Mouse (Mus musculus) CH12.LX (cell line): Measurements from ENCODE around the gene Snx3.

Experiments
- CTCF ChIP-seq, 2 experiments: IDR thresholded peaks in 1 of 2; conservative IDR thresholded peaks in 1 of 2; 2 replicates each; pipeline ENCODE4 v1.5.1; 2011 to 2012; ENCODE audit warnings: low read depth in 2 of 2, low read length in 2 of 2, improper control_type of control experiment in 1 of 2, inconsistent platforms in 1 of 2, mild to moderate bottlenecking in 1 of 2, moderate library complexity in 1 of 2
- E2F4 ChIP-seq: IDR thresholded peaks from 2 replicates; pipeline ENCODE4 v1.6.1; 2011; ENCODE audit warnings: low read depth, low read length, improper control_type of control experiment; ENCODE audit not compliant: insufficient replicate concordance
- POLR2A ChIP-seq: IDR thresholded peaks from 2 replicates; pipeline ENCODE4 v1.6.1; 2011; ENCODE audit warnings: low read depth, mild to moderate bottlenecking, improper control_type of control experiment, low read length
- ZKSCAN1 ChIP-seq: IDR thresholded peaks from 2 replicates; pipeline ENCODE4 v1.6.1; 2012; ENCODE audit warnings: low read depth, inconsistent platforms, low read length, improper control_type of control experiment, borderline replicate concordance

- TF ChIP-seq ZKSCAN1 (no peak), CTCF (conservative IDR thresholded peaks at IDR 0.05 in 1 of 2, IDR thresholded peaks at IDR 0.05 in 1 of 2; ENCODE audit: low read depth in 2 of 2, low read length in 2 of 2) (no peak), POLR2A (no peak), E2F4 (no peak)
These were observed 78.5 kb downstream of the Snx3 start for GRCm38 (mm10) chr10:42580131-42580950.
